Mouse (Mus musculus) heart, embryonic 14.5 days (tissue): ENCODE results near the gene Tssk1. TPM values are rescaled to one million over a fixed set of nuclear protein-coding genes. Genes with fewer than 3 reads are reported as not detected.

Experiments used
- ATAC-seq: fragments of 200-750 bp; cut with Nextera tagmentation; 2 replicates; pipeline ENCODE4 v1.8.0; 2017; ENCODE audit warnings: low read depth, moderate TSS enrichment; ENCODE audit not compliant: insufficient number of reproducible peaks, insufficient read depth, low FRiP score
- H3K27ac ChIP-seq, 2 experiments: fragments of 200-500 bp in 1 of 2; fragments of 300-500 bp in 1 of 2; sonication (generic) in 1 of 2; replicated peaks in 1 of 2; 2 replicates each; pipeline ENCODE4 v1.5.1; 2012 to 2014; ENCODE audit warnings: low read depth in 2 of 2, low read length in 2 of 2, control low read depth in 1 of 2, mild to moderate bottlenecking in 1 of 2, mixed read lengths in 1 of 2; ENCODE audit not compliant: control insufficient read depth in 1 of 2, insufficient read depth in 1 of 2
- H3K27me3 ChIP-seq: fragments of 300-500 bp; sonication (generic); 2 replicates; pipeline ENCODE4 v1.6.1; 2014; ENCODE audit warnings: mild to moderate bottlenecking, low read length, control low read depth; ENCODE audit not compliant: control insufficient read depth, insufficient read depth
- H3K36me3 ChIP-seq: fragments of 300-500 bp; sonication (generic); 2 replicates; pipeline ENCODE4 v1.6.1; 2014; ENCODE audit warnings: mild to moderate bottlenecking, control low read depth, low read length, mixed read lengths; ENCODE audit not compliant: control insufficient read depth, insufficient read depth
- H3K4me1 ChIP-seq, 2 experiments: fragments of 200-500 bp in 1 of 2; fragments of 300-500 bp in 1 of 2; sonication (generic) in 1 of 2; 2 replicates each; pipeline ENCODE4 v1.6.1; 2012 to 2014; ENCODE audit warnings: low read length in 2 of 2, control low read depth in 1 of 2, mixed read lengths in 1 of 2; ENCODE audit not compliant: control insufficient read depth in 2 of 2, insufficient read depth in 2 of 2
- H3K4me2 ChIP-seq: fragments of 300-500 bp; sonication (generic); 2 replicates; pipeline ENCODE4 v1.6.1; 2014; ENCODE audit warnings: mild to moderate bottlenecking, low read length
- H3K4me3 ChIP-seq, 2 experiments: fragments of 200-500 bp in 1 of 2; fragments of 300-500 bp in 1 of 2; sonication (generic) in 1 of 2; 2 replicates each; pipeline ENCODE4 v1.5.1; 2012 to 2014; ENCODE audit warnings: low read length in 2 of 2, mild to moderate bottlenecking in 2 of 2, control low read depth in 1 of 2, low read depth in 1 of 2, moderate library complexity in 1 of 2; ENCODE audit not compliant: control insufficient read depth in 1 of 2, insufficient read depth in 1 of 2
- H3K9ac ChIP-seq: fragments of 300-500 bp; sonication (generic); 2 replicates; pipeline ENCODE4 v1.6.1; 2014; ENCODE audit warnings: mild to moderate bottlenecking, low read length
- H3K9me3 ChIP-seq: fragments of 300-500 bp; sonication (generic); 2 replicates; pipeline ENCODE4 v1.6.1; 2016; ENCODE audit warnings: low read length, control low read depth; ENCODE audit not compliant: control insufficient read depth
- WGBS: fragments of 180-500 bp; shearing (Covaris S2); extraction: QIAGEN DNeasy Blood & Tissue Kit; methylation state at CpG from one replicate; pipeline ENCODE4 v1.1.7; 2014; 5-methylcytosine and 5-hydroxymethylcytosine counted together
- polyA plus RNA-seq: library from polyadenylated mRNA; unstranded; fragments of >200 nt; fragmentation: Nextera tagmentation; extraction: Ambion mirVana; gene quantifications from 2 replicates; pipeline ENCODE4 v1.2.1, GENCODE M21; 2014

The Tssk1 gene
- polyA plus RNA-seq: not detected in 2 replicates

GRCm38 (mm10) chr16:17893923-17894322 is at the start of gene Tssk1:
Gene Tssk1, plus strand, starts transcription at chr16:17894223.
- 81% methylated on average over 2 of the region's 2 CpGs for WGBS
- H3K27ac ChIP-seq: no peak within 1 kb of the TSS

GRCm38 (mm10) chr16:17848431-17848830 is 45.6 kb upstream of the Tssk1 start:
- Histone ChIP-seq H3K4me2 (no peak overlapping the region), H3K36me3 (peaks cover 94% of the 10 kb centered on the region), H3K4me3 (no peak overlapping the region), H3K27me3 (no peaks in the 10 kb centered on the region), H3K9ac (no peak overlapping the region), H3K9me3 (no peaks in the 10 kb centered on the region), H3K27ac (no peak overlapping the region), H3K4me1 (no peaks in the 10 kb centered on the region)
- WGBS: 85% methylated on average over 6 of the region's 6 CpGs
- no peak; the same call in 1 of the 2 replicates for ATAC-seq

More at GRCm38 (mm10) chr16:17893923-17894322, at the start of gene Tssk1:
- Histone ChIP-seq H3K36me3 (peaks cover 11% of the 10 kb centered on the region; the same call in 1 of the 2 replicates), H3K4me1 (peaks cover 11 to 25% of the 10 kb centered on the region in 2 experiments), H3K27me3 (no peaks in the 10 kb centered on the region), H3K9ac (no peak within 1 kb of the TSS), H3K9me3 (no peaks in the 10 kb centered on the region), H3K4me3 (no peak within 1 kb of the TSS), H3K4me2 (no peak within 1 kb of the TSS)
- no peak for ATAC-seq

GRCm38 (mm10) chr16:17848928-17849327 is 45.1 kb upstream of the Tssk1 start:
- H3K9ac ChIP-seq: no peak overlapping the region
- ATAC-seq: no peak
- no peaks in the 10 kb centered on the region for H3K27me3 ChIP-seq
- 19% methylated on average over 1 of the region's 1 CpGs for WGBS
- H3K9me3 ChIP-seq: no peaks in the 10 kb centered on the region
- no peaks in the 10 kb centered on the region for H3K4me1 ChIP-seq
- H3K27ac ChIP-seq: no peak overlapping the region
- no peak overlapping the region for H3K4me3 ChIP-seq
- H3K36me3 ChIP-seq: peaks cover 94% of the 10 kb centered on the region
- no peak overlapping the region for H3K4me2 ChIP-seq

- WGBS: 67% methylated on average over 6 of the region's 6 CpGs
- H3K36me3 ChIP-seq: peaks cover 94% of the 10 kb centered on the region
- H3K9ac ChIP-seq: no peak overlapping the region
Measured at GRCm38 (mm10) chr16:17849486-17849885, 44.5 kb upstream of the Tssk1 start.

GRCm38 (mm10) chr16:17851331-17851730 is 42.7 kb upstream of the Tssk1 start:
- ATAC-seq: no peak
- Histone ChIP-seq H3K9ac (no peak overlapping the region), H3K4me1 (no peaks in the 10 kb centered on the region), H3K27ac (no peak overlapping the region), H3K9me3 (no peaks in the 10 kb centered on the region), H3K4me3 (no peak overlapping the region), H3K4me2 (no peak overlapping the region), H3K36me3 (peaks cover 93% of the 10 kb centered on the region), H3K27me3 (no peaks in the 10 kb centered on the region)
- WGBS: 98% methylated on average over 5 of the region's 5 CpGs

More at GRCm38 (mm10) chr16:17849486-17849885, 44.5 kb upstream of the Tssk1 start:
- Histone ChIP-seq H3K27me3 (no peaks in the 10 kb centered on the region), H3K27ac (no peak overlapping the region), H3K4me2 (no peak overlapping the region), H3K9me3 (no peaks in the 10 kb centered on the region), H3K4me1 (no peaks in the 10 kb centered on the region), H3K4me3 (no peak overlapping the region)
- ATAC-seq: no peak

- 97% methylated on average over 1 of the region's 1 CpGs for WGBS
- Histone ChIP-seq H3K27ac (no peak overlapping the region), H3K36me3 (peaks cover 93% of the 10 kb centered on the region), H3K9ac (no peak overlapping the region), H3K4me2 (no peak overlapping the region), H3K4me3 (no peak overlapping the region), H3K27me3 (no peaks in the 10 kb centered on the region), H3K9me3 (no peaks in the 10 kb centered on the region), H3K4me1 (no peaks in the 10 kb centered on the region)
- ATAC-seq: no peak
Measured at GRCm38 (mm10) chr16:17851860-17852259, 42.2 kb upstream of the Tssk1 start.

GRCm38 (mm10) chr16:17853263-17853662 is 40.8 kb upstream of the Tssk1 start:
- 91% methylated on average over 2 of the region's 2 CpGs for WGBS
- Histone ChIP-seq H3K27me3 (no peaks in the 10 kb centered on the region), H3K4me2 (no peak overlapping the region), H3K9me3 (no peaks in the 10 kb centered on the region), H3K4me3 (no peak overlapping the region), H3K27ac (no peak overlapping the region), H3K36me3 (peaks cover 93% of the 10 kb centered on the region), H3K4me1 (no peaks in the 10 kb centered on the region), H3K9ac (no peak overlapping the region)
- ATAC-seq: no peak

GRCm38 (mm10) chr16:17857157-17857556 is 36.9 kb upstream of the Tssk1 start:
- Histone ChIP-seq H3K4me1 (no peaks in the 10 kb centered on the region), H3K4me2 (no peak overlapping the region), H3K4me3 (no peak overlapping the region), H3K36me3 (peaks cover 84% of the 10 kb centered on the region), H3K9me3 (no peaks in the 10 kb centered on the region), H3K9ac (no peak overlapping the region), H3K27me3 (no peaks in the 10 kb centered on the region), H3K27ac (no peak overlapping the region)
- ATAC-seq: no peak
- WGBS: 90% methylated on average over 7 of the region's 7 CpGs
